Mouse (Mus musculus) ES-E14 (cell line): ENCODE results near the gene C87977.
"Not testable (repeated sequence)": the region's sequence is repeated elsewhere in the genome, so short reads cannot be mapped to it uniquely, and the experiment has no call there.

Source experiments
- CHD2 ChIP-seq: IDR thresholded peaks from 2 replicates; pipeline ENCODE4 v1.6.1; 2014; ENCODE audit warnings: mild to moderate bottlenecking, low read depth, low read length, inconsistent platforms
- HCFC1 ChIP-seq: IDR thresholded peaks from 2 replicates; pipeline ENCODE4 v1.6.1; 2012; ENCODE audit warnings: low read length, inconsistent platforms, borderline replicate concordance; ENCODE audit not compliant: insufficient read depth
- MAFK ChIP-seq: IDR thresholded peaks from 2 replicates; pipeline ENCODE4 v1.6.1; 2014; ENCODE audit warnings: mild to moderate bottlenecking, low read depth, low read length, inconsistent platforms; ENCODE audit not compliant: insufficient read depth
- ZC3H11A ChIP-seq: IDR thresholded peaks from 2 replicates; pipeline ENCODE4 v1.6.1; 2012; ENCODE audit warnings: low read depth, mild to moderate bottlenecking, inconsistent platforms, low read length, borderline replicate concordance
- ZNF384 ChIP-seq: IDR thresholded peaks from 2 replicates; pipeline ENCODE4 v1.6.1; 2012; ENCODE audit warnings: low read depth, low read length, inconsistent platforms

GRCm38 (mm10) chr4:144213218-144213617 lies at the start of gene C87977:
- TF ChIP-seq ZC3H11A, ZNF384, HCFC1, MAFK, CHD2: not testable (repeated sequence)
